Mouse (Mus musculus) lung, adult 2 months (tissue): ENCODE results near the gene Ackr3.

Source experiments
- CTCF ChIP-seq: fragments of 200-500 bp; IDR thresholded peaks from 2 replicates; pipeline ENCODE4 v1.5.1; 2011; ENCODE audit warnings: mild to moderate bottlenecking, low read length, control low read depth; ENCODE audit not compliant: insufficient read depth
- POLR2A ChIP-seq: fragments of 200-500 bp; IDR thresholded peaks from 2 replicates; pipeline ENCODE4 v1.6.1; 2011; ENCODE audit warnings: low read depth, mild to moderate bottlenecking, control low read depth, low read length, borderline replicate concordance; ENCODE audit errors: extremely low read depth

DNA sequence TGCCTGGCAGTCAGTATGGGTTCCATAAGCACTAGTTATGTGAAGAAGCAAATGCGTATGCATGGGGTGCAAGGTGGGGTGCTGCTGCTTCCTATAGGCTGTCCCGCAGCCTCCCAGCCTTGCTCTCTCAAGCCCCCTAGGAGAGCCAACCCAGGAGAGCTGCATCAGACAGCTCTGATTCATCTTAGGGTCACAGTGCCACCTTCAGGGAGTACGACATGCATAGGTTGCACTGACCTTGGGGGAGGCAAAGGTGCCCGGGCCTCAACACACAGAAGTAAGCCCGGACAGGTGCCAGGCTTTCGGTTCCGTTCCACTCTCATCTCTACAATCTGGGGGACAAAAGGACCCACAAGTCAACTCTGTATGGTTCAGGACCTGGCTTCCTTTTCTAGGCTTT lies 41.8 kb downstream of the Ackr3 start:
- TF ChIP-seq CTCF (0 out of 2 replicates have a peak, but pooled peaks have one; percentile 5), POLR2A (no peak)
